18 mouse cellular contexts compared by ENCODE assay signal in the genomic region with DNA sequence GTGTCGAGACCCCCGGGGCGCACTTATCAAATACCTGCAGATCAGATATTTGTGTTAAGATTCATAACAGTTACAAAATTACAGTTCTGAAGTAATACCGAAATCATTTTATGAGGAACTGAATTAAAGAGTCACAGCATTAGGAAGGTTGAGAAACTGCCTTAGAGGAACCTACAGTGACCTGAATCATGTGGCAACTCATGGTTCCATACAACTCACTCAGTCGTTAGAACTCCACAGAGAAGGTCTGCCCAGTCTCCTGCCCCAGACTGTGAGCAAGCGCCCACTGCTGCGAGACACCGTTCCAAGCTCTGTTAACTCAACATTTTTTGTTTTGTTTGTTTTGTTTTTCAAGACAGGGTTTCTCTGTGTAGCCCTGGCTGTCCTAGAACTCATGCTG. TPM values are rescaled to one million over a fixed set of nuclear protein-coding genes. Genes with fewer than 3 reads are reported as not detected.
A peak's percentile ranks its signal among the peaks of the same experiment; 100 is the strongest.
DNase-seq lines count a peak whose midpoint lies in the region; ATAC-seq lines count a peak whose summit lies in the region.
"Had no signal": no experiment of that assay in that cellular context is flagged by ENCODE, and none has a peak within 500 bp of the region (broad histone marks: within the 10 kb centered on the region; RNA-seq: fewer than 3 reads in every experiment).

No protein-coding gene starts in this region.

- no peak overlapping the region for H3K4me3 ChIP-seq in forebrain, embryonic 13.5 days
- no peak overlapping the region for H3K4me3 ChIP-seq in forebrain, embryonic 14.5 days (ENCODE audit: low read depth, low read length)
- H3K4me3 ChIP-seq in limb, embryonic 13.5 days: no peak overlapping the region
- H3K4me3 ChIP-seq: gastrocnemius, adult 2 months had no signal

- H3K27me3 ChIP-seq in forebrain, embryonic 13.5 days: no peaks in the 10 kb centered on the region
- no peaks in the 10 kb centered on the region for H3K27me3 ChIP-seq in forebrain, embryonic 14.5 days (replicated peaks; ENCODE audit: control insufficient read depth, insufficient read depth, low read length)
- no peaks in the 10 kb centered on the region for H3K27me3 ChIP-seq in limb, embryonic 13.5 days
- H3K27me3 ChIP-seq: midbrain, embryonic 15.5 days; neural tube, embryonic 13.5 days had no signal

- H3K36me3 ChIP-seq in forebrain, embryonic 13.5 days (ENCODE audit: poor library complexity, severe bottlenecking): peaks cover 54% of the 10 kb centered on the region
- peaks cover 50% of the 10 kb centered on the region for H3K36me3 ChIP-seq in forebrain, embryonic 14.5 days (ENCODE audit: control insufficient read depth, insufficient read depth, low read length)
- peaks cover 61% of the 10 kb centered on the region for H3K36me3 ChIP-seq in limb, embryonic 13.5 days

- no peaks in the 10 kb centered on the region for H3K9me3 ChIP-seq in forebrain, embryonic 13.5 days (replicated peaks)
- H3K9me3 ChIP-seq in forebrain, embryonic 14.5 days (replicated peaks; ENCODE audit: control insufficient read depth, low read length): no peaks in the 10 kb centered on the region
- H3K9me3 ChIP-seq in limb, embryonic 13.5 days: no peaks in the 10 kb centered on the region
- H3K9me3 ChIP-seq: midbrain, embryonic 15.5 days; neural tube, embryonic 13.5 days had no signal

- peak overlapping the region; percentile 98 for H3K4me2 ChIP-seq in forebrain, embryonic 13.5 days
- H3K4me2 ChIP-seq in forebrain, embryonic 14.5 days (ENCODE audit: low read length): no peak overlapping the region
- peak overlapping the region; percentile 96; the same call in 1 of the 2 replicates for H3K4me2 ChIP-seq in limb, embryonic 13.5 days (replicated peaks)

- no peak for DNase-seq in forebrain, embryonic 14.5 days (ENCODE audit: low spot score)
- peak; percentile 32 for DNase-seq in lung, postnatal 36 days
- no peak for DNase-seq in lung, postnatal 4 days
- DNase-seq in right cerebral cortex, postnatal 25 days: no peak
- DNase-seq in cerebellum, postnatal 10 days: no peak
- DNase-seq: adrenal gland, postnatal 10 days; cerebellum, postnatal 14 days; gastrocnemius, adult 2 months; heart, postnatal 36 days; kidney, adult 2 months; lung, adult 18-20 months; retina, postnatal 1 day; spleen, adult 18-20 months had no signal

- no peak overlapping the region for H3K9ac ChIP-seq in forebrain, embryonic 13.5 days
- H3K9ac ChIP-seq in forebrain, embryonic 14.5 days (ENCODE audit: low read length): no peak overlapping the region
- H3K9ac ChIP-seq in limb, embryonic 13.5 days: no peak overlapping the region

- 94% methylated on average over 8 of the region's 8 CpGs for WGBS in forebrain, embryonic 13.5 days
- WGBS in forebrain, embryonic 14.5 days: 95% methylated on average over 8 of the region's 8 CpGs
- WGBS in limb, embryonic 13.5 days: 90% methylated on average over 8 of the region's 8 CpGs

- ATAC-seq in forebrain, embryonic 13.5 days: no peak
- ATAC-seq in forebrain, embryonic 14.5 days: no peak
- ATAC-seq in limb, embryonic 13.5 days (ENCODE audit: low FRiP score, low read depth): no peak
- ATAC-seq in megakaryocyte progenitor cell, adult 5-6 weeks (replicated peaks; ENCODE audit: poor library complexity): peak; percentile 51
- ATAC-seq: midbrain, embryonic 15.5 days had no signal

- no peak overlapping the region for H3K27ac ChIP-seq in forebrain, embryonic 13.5 days
- no peak overlapping the region for H3K27ac ChIP-seq in forebrain, embryonic 14.5 days (ENCODE audit: low read depth, low read length)
- H3K27ac ChIP-seq in limb, embryonic 13.5 days: no peak overlapping the region
- H3K27ac ChIP-seq: gastrocnemius, adult 2 months; midbrain, embryonic 15.5 days; neural tube, embryonic 13.5 days had no signal

- H3K4me1 ChIP-seq in forebrain, embryonic 13.5 days: peaks cover 28% of the 10 kb centered on the region
- H3K4me1 ChIP-seq in forebrain, embryonic 14.5 days (ENCODE audit: control insufficient read depth, insufficient read depth, low read length): peaks cover 13% of the 10 kb centered on the region
- peaks cover 21% of the 10 kb centered on the region for H3K4me1 ChIP-seq in limb, embryonic 13.5 days

RNA-seq across cellular contexts. Expression of gene Tor1a, which starts 2.1 kb away (rescaled TPM):
- polyA plus RNA-seq in forebrain, embryonic 13.5 days (2015; fragmentation: Nextera tagmentation; extraction: Ambion mirVana): 95.0 and 105 TPM in 2 replicates
- polyA plus RNA-seq in forebrain, embryonic 14.5 days (2014; fragmentation: Nextera tagmentation; extraction: Ambion mirVana): 91.6 and 95.4 TPM in 2 replicates
- 82.7 and 91.4 TPM in 2 replicates for polyA plus RNA-seq in limb, embryonic 13.5 days (2015; fragmentation: Nextera tagmentation; extraction: Ambion mirVana)
- total RNA-seq in megakaryocyte progenitor cell, adult 5-6 weeks (2015): 63.5 and 65.1 TPM in 2 replicates
- total RNA-seq in megakaryocyte progenitor cell, adult 5-6 weeks (2017): 71.7 and 96.5 TPM in 2 replicates

RNA-seq across cellular contexts. Expression of gene Tor1b, which starts 12.9 kb away (rescaled TPM):
- 23.3 and 26.4 TPM in 2 replicates for polyA plus RNA-seq in forebrain, embryonic 13.5 days (2015; fragmentation: Nextera tagmentation; extraction: Ambion mirVana)
- polyA plus RNA-seq in forebrain, embryonic 14.5 days (2014; fragmentation: Nextera tagmentation; extraction: Ambion mirVana): 24.9 and 25.2 TPM in 2 replicates
- 33.0 and 33.5 TPM in 2 replicates for polyA plus RNA-seq in limb, embryonic 13.5 days (2015; fragmentation: Nextera tagmentation; extraction: Ambion mirVana)
- 28.6 and 29.4 TPM in 2 replicates for total RNA-seq in megakaryocyte progenitor cell, adult 5-6 weeks (2015)
- total RNA-seq in megakaryocyte progenitor cell, adult 5-6 weeks (2017): 36.4 and 38.9 TPM in 2 replicates

RNA-seq across cellular contexts. Expression of gene BC005624, which starts 16.4 kb away (rescaled TPM):
- polyA plus RNA-seq in forebrain, embryonic 13.5 days (2015; fragmentation: Nextera tagmentation; extraction: Ambion mirVana): 75.7 and 81.0 TPM in 2 replicates
- polyA plus RNA-seq in forebrain, embryonic 14.5 days (2014; fragmentation: Nextera tagmentation; extraction: Ambion mirVana): 60.1 and 67.6 TPM in 2 replicates
- 59.7 and 59.9 TPM in 2 replicates for polyA plus RNA-seq in limb, embryonic 13.5 days (2015; fragmentation: Nextera tagmentation; extraction: Ambion mirVana)
- total RNA-seq in megakaryocyte progenitor cell, adult 5-6 weeks (2015): 40.5 and 43.3 TPM in 2 replicates
- 68.0 and 73.9 TPM in 2 replicates for total RNA-seq in megakaryocyte progenitor cell, adult 5-6 weeks (2017)

RNA-seq across cellular contexts. Expression of gene Usp20, which starts 16.5 kb away (rescaled TPM):
- polyA plus RNA-seq in forebrain, embryonic 13.5 days (2015; fragmentation: Nextera tagmentation; extraction: Ambion mirVana): 34.6 and 35.2 TPM in 2 replicates
- polyA plus RNA-seq in forebrain, embryonic 14.5 days (2014; fragmentation: Nextera tagmentation; extraction: Ambion mirVana): 18.7 and 27.1 TPM in 2 replicates
- 21.6 and 22.9 TPM in 2 replicates for polyA plus RNA-seq in limb, embryonic 13.5 days (2015; fragmentation: Nextera tagmentation; extraction: Ambion mirVana)
- 1.9 and 2.2 TPM in 2 replicates for total RNA-seq in megakaryocyte progenitor cell, adult 5-6 weeks (2015)
- 2.7 TPM in 2 replicates for total RNA-seq in megakaryocyte progenitor cell, adult 5-6 weeks (2017)

RNA-seq across cellular contexts. Expression of gene Ptges, which starts 36.0 kb away (rescaled TPM):
- polyA plus RNA-seq in forebrain, embryonic 13.5 days (2015; fragmentation: Nextera tagmentation; extraction: Ambion mirVana): 1.5 and 2.1 TPM in 2 replicates
- 2.6 and 3.3 TPM in 2 replicates for polyA plus RNA-seq in forebrain, embryonic 14.5 days (2014; fragmentation: Nextera tagmentation; extraction: Ambion mirVana)
- 14.1 and 16.4 TPM in 2 replicates for polyA plus RNA-seq in limb, embryonic 13.5 days (2015; fragmentation: Nextera tagmentation; extraction: Ambion mirVana)
- total RNA-seq in megakaryocyte progenitor cell, adult 5-6 weeks (2015): 0.17 and 1.1 TPM in 2 replicates
- total RNA-seq in megakaryocyte progenitor cell, adult 5-6 weeks (2017): 0.71 and 2.6 TPM in 2 replicates
